Mouse (Mus musculus): ENCODE measurements around the gene Angptl1.
A peak's percentile ranks its signal among the peaks of the same experiment; 100 is the strongest.

Angptl1 gene

DNA sequence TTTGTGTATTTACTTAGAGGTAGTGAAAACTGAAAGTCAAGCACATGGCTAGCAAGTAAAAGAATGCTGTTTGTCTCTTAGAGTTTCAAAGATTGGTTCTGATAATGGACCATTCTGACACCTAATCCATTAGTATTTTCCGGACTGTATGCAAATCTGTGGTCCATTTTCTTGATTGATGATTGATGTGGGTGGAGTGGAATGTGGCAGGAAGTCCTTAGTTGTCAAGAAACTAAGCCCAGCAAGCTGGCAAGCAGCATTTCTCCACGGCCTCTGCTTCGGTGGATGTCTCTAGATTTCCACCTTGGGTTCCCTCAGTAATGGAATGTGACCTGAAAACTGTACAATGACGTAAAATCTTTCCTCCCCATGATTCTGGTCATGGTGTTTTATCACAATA lies 32.3 kb downstream of the Angptl1 start:
- no peak for DNase-seq (ENCODE audit: low spot score)

DNA sequence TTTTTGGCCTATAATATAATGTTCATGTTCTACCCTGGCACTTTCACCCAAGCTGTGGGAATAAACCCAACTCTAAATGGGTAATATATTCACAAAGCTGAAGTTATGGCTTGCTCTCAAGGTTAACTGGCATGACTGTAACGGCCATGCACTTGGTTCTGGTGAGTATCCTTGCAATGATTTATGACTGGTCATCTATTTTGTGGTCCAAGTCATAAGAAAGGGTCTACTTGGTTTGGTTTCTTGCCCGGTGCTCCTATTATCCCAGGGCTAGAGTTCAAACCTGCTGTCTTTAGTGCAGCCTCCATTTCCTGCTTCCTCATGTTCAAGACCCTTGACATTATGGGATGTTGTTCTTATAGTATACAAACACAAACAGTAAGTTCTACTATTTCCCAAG lies 46.4 kb downstream of the Angptl1 start:
- no peak for DNase-seq (ENCODE audit: low spot score)

DNA sequence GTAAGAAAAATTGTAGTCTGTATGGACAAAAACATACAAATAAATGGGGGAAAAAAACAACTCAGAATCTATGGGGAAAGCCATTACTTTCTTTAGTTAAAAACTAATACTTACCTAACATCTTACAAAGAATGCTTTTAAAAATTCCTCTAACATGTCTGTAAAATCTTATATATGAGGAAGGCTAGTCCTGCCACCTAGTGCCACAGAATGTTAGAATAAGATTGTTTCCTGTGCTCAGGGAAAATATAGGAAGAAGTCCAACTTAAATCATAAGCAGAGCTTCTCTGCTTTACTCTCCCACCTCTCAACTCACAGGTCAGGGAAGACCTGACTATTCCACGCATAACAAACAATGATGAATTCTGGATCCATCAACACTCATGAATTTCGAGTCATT lies 47.5 kb downstream of the Angptl1 start:
- no peak for DNase-seq (ENCODE audit: low spot score)

DNA sequence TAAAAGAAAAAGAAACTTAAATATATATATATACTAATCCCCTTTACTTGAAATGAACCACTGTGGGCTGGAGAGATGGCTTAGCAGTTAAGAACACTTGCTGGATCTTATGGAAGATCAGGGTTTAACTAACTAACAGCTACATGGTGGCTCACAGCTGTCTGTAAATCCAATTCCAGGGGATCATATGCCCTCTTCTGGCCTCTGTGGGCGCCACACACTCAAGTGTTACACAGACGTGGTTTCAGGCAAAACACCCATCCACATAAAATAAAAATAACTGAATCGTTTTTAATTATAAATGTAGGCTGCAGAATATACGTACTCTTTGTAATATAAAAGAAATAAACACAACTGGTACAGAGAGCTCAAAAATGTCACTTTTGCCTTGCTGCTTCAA lies 50.5 kb downstream of the Angptl1 start:
- peak; percentile 27 for DNase-seq (ENCODE audit: low spot score)

DNA sequence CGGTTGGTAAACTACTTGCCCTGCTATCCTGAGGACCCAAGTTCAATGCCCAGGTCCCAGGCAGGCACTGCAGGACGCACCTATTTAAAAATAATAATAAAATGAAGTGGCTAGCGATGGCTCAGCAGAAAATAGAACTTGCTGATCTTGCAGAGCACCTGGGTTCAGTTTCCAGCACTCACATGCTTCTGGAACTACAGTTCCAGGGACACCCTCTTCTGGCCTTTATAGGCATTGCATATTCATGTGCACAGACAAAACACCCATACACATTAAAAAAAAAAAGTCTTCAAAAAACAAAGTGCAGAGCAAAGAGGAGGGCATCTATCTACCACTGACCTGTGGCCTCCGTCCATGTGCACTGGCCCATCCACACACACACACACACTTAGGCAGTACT lies 53.2 kb downstream of the Angptl1 start:
- peak; percentile 36 for DNase-seq (ENCODE audit: low spot score)

DNA sequence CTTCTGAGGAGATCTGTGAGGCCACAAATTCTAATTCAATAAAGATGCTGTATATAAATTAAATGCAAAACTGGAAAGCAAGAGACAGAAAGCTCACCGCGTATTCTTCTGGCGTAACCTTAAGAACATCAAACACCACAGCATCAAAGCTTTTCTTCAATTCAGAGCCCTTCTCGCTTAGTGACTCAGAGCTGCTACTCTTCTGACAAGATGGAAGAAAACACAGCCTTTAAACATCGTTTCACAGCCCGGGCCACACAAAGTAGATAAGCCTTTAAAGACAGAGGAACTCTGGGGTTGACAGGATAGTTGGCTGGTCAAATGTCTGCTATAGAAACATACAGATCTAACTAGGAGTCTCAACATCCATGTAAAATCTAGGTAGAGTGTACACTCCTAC lies 63.3 kb downstream of the Angptl1 start:
- no peak for DNase-seq (ENCODE audit: low spot score)

DNA sequence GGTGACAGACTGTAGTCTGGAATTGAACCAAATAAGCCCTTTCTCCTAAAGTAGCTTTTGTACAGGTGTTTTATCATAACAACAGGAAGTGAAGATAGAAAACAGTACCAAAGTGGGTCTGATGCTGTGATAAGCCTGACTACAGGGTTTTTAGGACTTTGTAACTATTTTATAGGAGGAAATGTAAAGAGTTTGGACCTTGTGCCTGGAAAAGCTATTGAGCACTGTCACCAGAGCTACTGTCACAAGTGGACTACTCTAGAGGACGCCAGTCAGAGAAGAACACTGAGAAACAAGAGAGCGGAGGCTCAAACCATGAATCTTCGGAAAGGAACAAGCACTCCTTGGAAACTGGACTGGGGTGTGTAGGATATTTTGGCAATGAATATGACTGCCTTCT lies 65.5 kb downstream of the Angptl1 start:
- no peak for DNase-seq (ENCODE audit: low spot score)

DNA sequence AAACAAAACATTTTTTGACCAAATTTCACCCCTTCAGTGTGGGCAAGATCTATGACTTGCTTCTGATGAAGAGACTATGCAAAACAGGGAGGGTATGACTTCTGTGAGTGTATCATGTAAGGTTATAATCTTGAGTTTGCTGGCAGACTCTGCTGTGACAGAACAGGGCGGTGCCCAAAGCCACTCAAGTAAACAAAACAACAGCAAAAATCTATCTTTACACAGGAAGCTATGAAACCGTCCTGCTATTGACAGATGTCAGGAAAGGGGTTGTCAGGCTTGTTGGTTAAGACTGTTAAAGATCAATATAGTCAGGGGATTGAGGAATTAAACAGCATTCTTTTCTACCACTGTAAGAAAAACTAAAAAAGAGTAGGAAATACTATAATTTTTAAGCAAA lies 67.3 kb downstream of the Angptl1 start:
- no peak for DNase-seq (ENCODE audit: low spot score)

DNA sequence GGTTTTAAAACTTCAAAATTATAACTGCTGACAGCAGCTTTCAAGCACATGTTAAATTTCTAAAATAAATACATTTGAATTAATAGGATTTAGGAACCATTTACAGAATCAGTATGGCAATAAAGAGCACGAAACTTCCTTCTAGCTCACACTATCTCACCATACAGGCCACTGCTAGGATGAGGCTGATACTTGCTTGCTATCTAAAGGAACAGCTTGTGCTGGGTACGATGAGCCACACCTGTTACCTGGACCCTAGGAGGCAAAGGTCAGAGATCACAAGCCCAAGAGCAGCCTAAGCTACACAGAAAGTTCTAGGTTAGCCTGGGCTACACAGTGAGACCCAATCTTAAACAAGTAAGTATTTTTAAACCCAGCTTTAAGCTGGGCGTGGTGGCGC lies 70.9 kb downstream of the Angptl1 start:
- no peak for DNase-seq (ENCODE audit: low spot score)

DNA sequence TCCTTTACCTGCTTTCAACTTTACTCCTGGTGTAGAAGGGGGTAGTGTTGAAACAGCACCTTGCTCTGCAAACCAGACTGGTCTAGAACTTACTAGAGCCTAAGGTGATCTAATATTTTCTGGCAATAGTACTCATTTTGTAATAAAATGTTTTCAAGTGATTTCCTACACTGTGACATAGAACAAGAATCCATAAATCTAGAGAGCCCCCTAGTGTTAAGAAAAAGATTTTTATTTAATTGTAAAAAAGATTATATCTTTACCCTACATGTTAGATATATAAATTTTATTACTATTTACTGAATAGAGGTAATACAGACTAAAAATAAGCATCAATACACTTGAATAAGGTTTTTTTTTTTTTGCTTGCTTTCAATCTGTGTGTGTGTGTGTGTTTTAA lies 71.5 kb downstream of the Angptl1 start:
- no peak for DNase-seq (ENCODE audit: low spot score)
